ENCODE assay signal across 8 mouse cellular contexts in the genomic region with DNA sequence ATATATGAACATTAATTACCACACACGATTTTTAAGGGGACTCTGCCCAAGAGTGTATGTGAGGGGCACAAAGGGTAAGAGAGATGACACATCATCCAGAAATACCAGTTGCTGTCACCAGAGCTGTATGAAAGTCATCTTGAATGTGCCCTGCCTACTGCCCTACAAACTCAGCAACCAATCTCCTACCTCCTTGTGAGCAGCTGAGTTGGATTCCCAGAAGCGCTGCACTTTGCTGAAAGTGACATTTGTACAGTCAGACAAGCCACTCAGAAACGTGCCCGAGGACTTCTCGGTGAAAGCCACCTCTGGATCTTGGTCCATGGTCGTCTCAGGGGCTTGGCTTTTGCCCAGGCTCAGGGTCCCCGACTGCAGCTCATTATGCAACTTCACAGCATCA. TPM values are rescaled to one million over a fixed set of nuclear protein-coding genes. Genes with fewer than 3 reads are reported as not detected.
A peak's percentile ranks its signal among the peaks of the same experiment; 100 is the strongest.
DNase-seq lines count a peak whose midpoint lies in the region; ATAC-seq and TF ChIP-seq lines count a peak whose summit lies in the region.

No protein-coding gene starts in this region.

- TF ChIP-seq POLR2A in cerebellum, adult 2 months (IDR thresholded peaks at IDR 0.05; ENCODE audit: borderline replicate concordance, insufficient read depth, low read length), result no peak

- ATAC-seq in heart, embryonic 14.5 days (ENCODE audit: insufficient number of reproducible peaks, insufficient read depth, low FRiP score, low read depth), result no peak
- no peak for ATAC-seq in liver, embryonic 16.5 days (ENCODE audit: low read depth)

- H3K36me3 ChIP-seq in E14TG2a.4 (ENCODE audit: insufficient read depth, low read length), result peaks cover 50% of the 10 kb centered on the region
- H3K36me3 ChIP-seq in heart, embryonic 14.5 days (ENCODE audit: control insufficient read depth, insufficient read depth, low read length), result peaks cover 22% of the 10 kb centered on the region
- H3K36me3 ChIP-seq in liver, embryonic 16.5 days (ENCODE audit: control insufficient read depth, insufficient read depth), result peaks cover under 1% of the 10 kb centered on the region

- H3K4me2 ChIP-seq in heart, embryonic 14.5 days (ENCODE audit: low read length), result peak overlapping the region; percentile 91
- peak overlapping the region; percentile 93 for H3K4me2 ChIP-seq in liver, embryonic 16.5 days (ENCODE audit: low read depth, low read length)

- H3K9ac ChIP-seq in heart, embryonic 14.5 days (ENCODE audit: low read length), result peak overlapping the region; percentile 77
- H3K9ac ChIP-seq in liver, embryonic 16.5 days (ENCODE audit: low read depth, low read length), result peak overlapping the region; percentile 68

- H3K27me3 ChIP-seq in cerebellum, adult 2 months (ENCODE audit: control insufficient read depth, insufficient read depth, low read length), result no peaks in the 10 kb centered on the region
- no peaks in the 10 kb centered on the region for H3K27me3 ChIP-seq in E14TG2a.4 (ENCODE audit: insufficient read depth, low read length)
- H3K27me3 ChIP-seq in heart, embryonic 14.5 days (ENCODE audit: control insufficient read depth, insufficient read depth, low read length), result no peaks in the 10 kb centered on the region
- no peaks in the 10 kb centered on the region for H3K27me3 ChIP-seq in liver, embryonic 16.5 days (ENCODE audit: control insufficient read depth, insufficient read depth, low read depth, low read length)

- no peak for DNase-seq in cerebellum, adult 2 months
- no peak for DNase-seq in cerebellum, adult 8-10 months
- DNase-seq in right cerebral cortex, postnatal 4 days, result no peak
- DNase-seq in cerebellum, postnatal 4 days (ENCODE audit: low spot score in 2 of 2), result no peak
- DNase-seq in kidney, adult 11 months, result no peak

- peaks cover 4% of the 10 kb centered on the region for H3K4me1 ChIP-seq in cerebellum, adult 2 months (ENCODE audit: control insufficient read depth, insufficient read depth, low read length)
- peaks cover 18% of the 10 kb centered on the region for H3K4me1 ChIP-seq in E14TG2a.4 (replicated peaks; ENCODE audit: low read depth, low read length)
- peaks cover 7 to 13% of the 10 kb centered on the region in 2 experiments for H3K4me1 ChIP-seq in heart, embryonic 14.5 days (ENCODE audit: control insufficient read depth in 2 of 2, insufficient read depth in 2 of 2, low read length in 2 of 2)
- peaks cover 20% of the 10 kb centered on the region for H3K4me1 ChIP-seq in liver, embryonic 16.5 days (ENCODE audit: control insufficient read depth, low read depth, low read length)

- no peak overlapping the region for H3K27ac ChIP-seq in cerebellum, adult 2 months (ENCODE audit: insufficient read depth, low read length)
- no peak overlapping the region for H3K27ac ChIP-seq in heart, embryonic 14.5 days (replicated peaks in 1 of 2; ENCODE audit: control insufficient read depth in 1 of 2, insufficient read depth in 1 of 2, low read depth in 2 of 2, low read length in 2 of 2)
- no peak overlapping the region for H3K27ac ChIP-seq in liver, embryonic 16.5 days (ENCODE audit: low read length)

- H3K4me3 ChIP-seq in cerebellum, adult 2 months (replicated peaks; ENCODE audit: insufficient read depth, low read depth, low read length), result peak overlapping the region; percentile 94
- peak overlapping the region; percentile 96 for H3K4me3 ChIP-seq in E14TG2a.4 (replicated peaks; ENCODE audit: low read length)
- H3K4me3 ChIP-seq in heart, embryonic 14.5 days (ENCODE audit: control insufficient read depth in 1 of 2, insufficient read depth in 1 of 2, low read depth in 1 of 2, low read length in 2 of 2), result peak overlapping the region; percentile 72 to 84
- peak overlapping the region; percentile 89 for H3K4me3 ChIP-seq in liver, embryonic 16.5 days (ENCODE audit: low read depth, low read length)

- WGBS in cerebellum, adult 2 months, result 32% methylated on average over 7 of the region's 7 CpGs
- 27% methylated on average over 7 of the region's 7 CpGs for WGBS in heart, embryonic 14.5 days
- 20% methylated on average over 7 of the region's 7 CpGs for WGBS in liver, embryonic 16.5 days (ENCODE audit: insufficient replicate concordance)

- no peak for TF ChIP-seq CTCF in cerebellum, adult 2 months (IDR thresholded peaks at IDR 0.05; ENCODE audit: borderline replicate concordance, insufficient read depth, low read depth, low read length)
- no peak for TF ChIP-seq CTCF in E14TG2a.4 (conservative IDR thresholded peaks at IDR 0.05; ENCODE audit: low read length)

- H3K9me3 ChIP-seq in E14TG2a.4 (ENCODE audit: low read length), result no peaks in the 10 kb centered on the region
- H3K9me3 ChIP-seq in heart, embryonic 14.5 days (ENCODE audit: control insufficient read depth, low read length), result no peaks in the 10 kb centered on the region
- no peaks in the 10 kb centered on the region for H3K9me3 ChIP-seq in liver, embryonic 16.5 days (replicated peaks; ENCODE audit: control insufficient read depth, low read length)

RNA-seq across cellular contexts. Expression of gene Rrp12, which starts 1.0 kb away (rescaled TPM):
- polyA plus RNA-seq in cerebellum, adult 2 months (2012; rRNA removed), result 15.1 and 16.4 TPM in 2 replicates
- polyA plus RNA-seq in heart, embryonic 14.5 days (2014; fragmentation: Nextera tagmentation; extraction: Ambion mirVana), result 5.8 and 6.4 TPM in 2 replicates
- polyA plus RNA-seq in liver, embryonic 16.5 days (2015; fragmentation: Nextera tagmentation; extraction: Ambion mirVana), result 7.4 and 7.5 TPM in 2 replicates

RNA-seq across cellular contexts. Expression of gene Pgam1, which starts 16.8 kb away (rescaled TPM):
- 858 and 879 TPM in 2 replicates for polyA plus RNA-seq in cerebellum, adult 2 months (2012; rRNA removed)
- 787 and 805 TPM in 2 replicates for polyA plus RNA-seq in heart, embryonic 14.5 days (2014; fragmentation: Nextera tagmentation; extraction: Ambion mirVana)
- polyA plus RNA-seq in liver, embryonic 16.5 days (2015; fragmentation: Nextera tagmentation; extraction: Ambion mirVana), result 366 and 408 TPM in 2 replicates

RNA-seq across cellular contexts. Expression of gene Exosc1, which starts 38.3 kb away (rescaled TPM):
- 25.6 and 26.3 TPM in 2 replicates for polyA plus RNA-seq in cerebellum, adult 2 months (2012; rRNA removed)
- polyA plus RNA-seq in heart, embryonic 14.5 days (2014; fragmentation: Nextera tagmentation; extraction: Ambion mirVana), result 40.8 and 42.0 TPM in 2 replicates
- polyA plus RNA-seq in liver, embryonic 16.5 days (2015; fragmentation: Nextera tagmentation; extraction: Ambion mirVana), result 25.4 and 27.3 TPM in 2 replicates

RNA-seq across cellular contexts. Expression of gene Zdhhc16, which starts 38.3 kb away (rescaled TPM):
- polyA plus RNA-seq in cerebellum, adult 2 months (2012; rRNA removed), result 60.9 and 70.4 TPM in 2 replicates
- polyA plus RNA-seq in heart, embryonic 14.5 days (2014; fragmentation: Nextera tagmentation; extraction: Ambion mirVana), result 42.3 and 47.8 TPM in 2 replicates
- 32.1 and 32.5 TPM in 2 replicates for polyA plus RNA-seq in liver, embryonic 16.5 days (2015; fragmentation: Nextera tagmentation; extraction: Ambion mirVana)

RNA-seq across cellular contexts. Expression of gene Frat2, which starts 47.0 kb away (rescaled TPM):
- 6.9 and 7.1 TPM in 2 replicates for polyA plus RNA-seq in cerebellum, adult 2 months (2012; rRNA removed)
- 1.2 and 2.0 TPM in 2 replicates for polyA plus RNA-seq in heart, embryonic 14.5 days (2014; fragmentation: Nextera tagmentation; extraction: Ambion mirVana)
- polyA plus RNA-seq in liver, embryonic 16.5 days (2015; fragmentation: Nextera tagmentation; extraction: Ambion mirVana), result 2.5 and 2.7 TPM in 2 replicates
